Mouse (Mus musculus): ENCODE measurements around the gene Cks1b.

- TF ChIP-seq POLR2A (IDR thresholded peaks at IDR 0.05; ENCODE audit: control insufficient read depth, low read depth, low read length) (no peak), CTCF (IDR thresholded peaks at IDR 0.05; ENCODE audit: control insufficient read depth, insufficient read depth, insufficient replicate concordance, low read depth, low read length) (no peak)
These were observed 7.3 kb downstream of the Cks1b start for GRCm38 (mm10) chr3:89410864-89411263.

All from testis, adult 2 months (tissue).